Mouse (Mus musculus) liver, embryonic 11.5 days (tissue): ENCODE results near the gene Csrnp2. TPM values are rescaled to one million over a fixed set of nuclear protein-coding genes. Genes with fewer than 3 reads are reported as not detected.

Experiments
- ATAC-seq: fragments of 200-750 bp; cut with Nextera tagmentation; replicated peaks from 2 replicates; pipeline ENCODE4 v1.8.0; 2017; ENCODE audit warnings: moderate number of reproducible peaks, mild to moderate bottlenecking, moderate TSS enrichment, moderate library complexity; ENCODE audit not compliant: low FRiP score
- DNase-seq: peaks from one replicate; pipeline ENCODE4 v3.0.0-alpha.2; 2017; ENCODE audit warnings: low spot score
- H3K27ac ChIP-seq: fragments of 300-500 bp; sonication (generic); 2 replicates; pipeline ENCODE4 v1.5.1; 2014; ENCODE audit warnings: mild to moderate bottlenecking, low read depth, low read length, control low read depth
- H3K27me3 ChIP-seq: fragments of 300-500 bp; sonication (generic); replicated peaks from 2 replicates; pipeline ENCODE4 v1.6.1; 2014; ENCODE audit warnings: low read length, mixed read lengths; ENCODE audit not compliant: control insufficient read depth, insufficient read depth
- H3K36me3 ChIP-seq: fragments of 300-500 bp; sonication (generic); 2 replicates; pipeline ENCODE4 v1.6.1; 2014; ENCODE audit warnings: mild to moderate bottlenecking, low read length, moderate library complexity, mixed read lengths; ENCODE audit not compliant: control insufficient read depth, insufficient read depth
- H3K4me1 ChIP-seq: fragments of 300-500 bp; sonication (generic); replicated peaks from 2 replicates; pipeline ENCODE4 v1.6.1; 2014; ENCODE audit warnings: low read length, mixed read lengths; ENCODE audit not compliant: control insufficient read depth, insufficient read depth
- H3K4me2 ChIP-seq: fragments of 300-500 bp; sonication (generic); 2 replicates; pipeline ENCODE4 v1.6.1; 2014; ENCODE audit warnings: mild to moderate bottlenecking, control low read depth, moderate library complexity
- H3K4me3 ChIP-seq: fragments of 300-500 bp; sonication (generic); 2 replicates; pipeline ENCODE4 v1.5.1; 2014; ENCODE audit warnings: low read depth, low read length, control low read depth
- H3K9ac ChIP-seq: fragments of 300-500 bp; sonication (generic); 2 replicates; pipeline ENCODE4 v1.6.1; 2014; ENCODE audit warnings: low read depth, low read length, control low read depth
- H3K9me3 ChIP-seq: fragments of 300-500 bp; sonication (generic); 2 replicates; pipeline ENCODE4 v1.6.1; 2016; ENCODE audit warnings: low read length, inconsistent platforms, mixed read lengths; ENCODE audit not compliant: control insufficient read depth
- WGBS: fragments of 180-500 bp; shearing (Covaris S2); extraction: QIAGEN DNeasy Blood & Tissue Kit; methylation state at CpG from one replicate; pipeline ENCODE4 v1.1.7; 2014; 5-methylcytosine and 5-hydroxymethylcytosine counted together
- polyA plus RNA-seq: library from polyadenylated mRNA; unstranded; fragments of >200 nt; fragmentation: Nextera tagmentation; extraction: Ambion mirVana; gene quantifications from 2 replicates; pipeline ENCODE4 v1.2.1, GENCODE M21; 2014

Csrnp2 gene
- polyA plus RNA-seq, 1 experiment from 2014 or later, result 7.5 TPM

- H3K4me1 ChIP-seq, result peaks cover 20% of the 10 kb centered on the region
- H3K36me3 ChIP-seq, result peaks cover 13% of the 10 kb centered on the region; the same call in 1 of the 2 replicates
- DNase-seq, result peak; percentile 85
- H3K4me3 ChIP-seq, result peak within 1 kb of the TSS; percentile 80
- peak; percentile 90 for ATAC-seq
- H3K27me3 ChIP-seq, result no peaks in the 10 kb centered on the region
- whole genome bisulfite sequencing, result 2% methylated on average over 66 of the region's 84 CpGs
- H3K9me3 ChIP-seq, result no peaks in the 10 kb centered on the region
- peak within 1 kb of the TSS; percentile 80 for H3K27ac ChIP-seq
- H3K9ac ChIP-seq, result peak within 1 kb of the TSS; percentile 69
- peak within 1 kb of the TSS; percentile 90 for H3K4me2 ChIP-seq
Measured at GRCm38 (mm10) chr15:100468295-100469188, 26.7 kb downstream of the Csrnp2 start, which contains the start of gene Letmd1. Gene Letmd1 (plus strand): TSS chr15:100469023.

- Histone ChIP-seq H3K9ac (no peak overlapping the region), H3K4me1 (peaks cover 20% of the 10 kb centered on the region), H3K27ac (no peak overlapping the region), H3K27me3 (no peaks in the 10 kb centered on the region), H3K4me3 (peak overlapping the region; percentile 80), H3K4me2 (peak overlapping the region; percentile 90), H3K9me3 (no peaks in the 10 kb centered on the region), H3K36me3 (peaks cover 13% of the 10 kb centered on the region; the same call in 1 of the 2 replicates)
- ATAC-seq, result no peak
- 38% methylated on average over 7 of the region's 8 CpGs for WGBS
- DNase-seq, result no peak
Measured at GRCm38 (mm10) chr15:100467738-100468137, 27.6 kb downstream of the Csrnp2 start.

DNA sequence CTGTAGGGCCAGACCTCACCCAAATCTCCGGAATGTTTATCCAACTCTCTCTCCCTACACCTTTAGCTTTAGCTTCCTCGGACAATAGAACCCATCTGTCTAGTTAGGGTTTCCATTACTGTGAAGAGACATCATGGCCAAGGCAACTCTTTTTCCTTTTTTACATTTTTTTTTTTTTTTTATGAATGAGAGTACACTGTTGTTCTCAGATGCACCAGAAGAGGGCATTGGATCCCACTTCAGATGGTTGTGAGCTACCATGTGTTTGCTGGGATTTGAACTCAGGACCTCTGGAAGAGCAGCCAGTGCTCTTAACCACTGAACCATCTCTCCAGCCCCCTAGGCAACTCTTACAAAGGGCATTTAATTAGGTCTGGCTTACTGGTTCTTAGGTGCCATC, 29.9 kb downstream of the Csrnp2 start:
- H3K27me3 ChIP-seq, result no peaks in the 10 kb centered on the region
- 70% methylated on average over 2 of the region's 2 CpGs for WGBS
- ATAC-seq, result no peak

GRCm38 (mm10) chr15:100463712-100464111, 31.6 kb downstream of the Csrnp2 start:
- H3K4me2 ChIP-seq, result no peak overlapping the region
- no peak for DNase-seq
- H3K36me3 ChIP-seq, result no peaks in the 10 kb centered on the region
- no peak for ATAC-seq
- no peak overlapping the region for H3K9ac ChIP-seq
- H3K27me3 ChIP-seq, result no peaks in the 10 kb centered on the region
- H3K9me3 ChIP-seq, result no peaks in the 10 kb centered on the region
- no peak overlapping the region for H3K4me3 ChIP-seq
- no peak overlapping the region for H3K27ac ChIP-seq
- 22% methylated on average over 6 of the region's 6 CpGs for WGBS
- H3K4me1 ChIP-seq, result peaks cover 12% of the 10 kb centered on the region

More for the DNA sequence above, 29.9 kb downstream of the Csrnp2 start:
- Histone ChIP-seq H3K4me3 (no peak overlapping the region), H3K9ac (no peak overlapping the region), H3K9me3 (no peaks in the 10 kb centered on the region), H3K4me2 (no peak overlapping the region), H3K36me3 (no peaks in the 10 kb centered on the region), H3K4me1 (peaks cover 20% of the 10 kb centered on the region), H3K27ac (no peak overlapping the region)
- no peak for DNase-seq

GRCm38 (mm10) chr15:100462086-100462485, 33.2 kb downstream of the Csrnp2 start:
- Histone ChIP-seq H3K36me3 (no peaks in the 10 kb centered on the region), H3K9ac (no peak overlapping the region), H3K9me3 (no peaks in the 10 kb centered on the region), H3K27ac (no peak overlapping the region), H3K4me3 (no peak overlapping the region), H3K27me3 (no peaks in the 10 kb centered on the region), H3K4me1 (0 out of 2 replicates have a peak, but pooled peaks cover 2% of the 10 kb centered on the region), H3K4me2 (no peak overlapping the region)
- WGBS, result 82% methylated on average over 5 of the region's 5 CpGs
- DNase-seq (no peak), ATAC-seq (no peak)

DNA sequence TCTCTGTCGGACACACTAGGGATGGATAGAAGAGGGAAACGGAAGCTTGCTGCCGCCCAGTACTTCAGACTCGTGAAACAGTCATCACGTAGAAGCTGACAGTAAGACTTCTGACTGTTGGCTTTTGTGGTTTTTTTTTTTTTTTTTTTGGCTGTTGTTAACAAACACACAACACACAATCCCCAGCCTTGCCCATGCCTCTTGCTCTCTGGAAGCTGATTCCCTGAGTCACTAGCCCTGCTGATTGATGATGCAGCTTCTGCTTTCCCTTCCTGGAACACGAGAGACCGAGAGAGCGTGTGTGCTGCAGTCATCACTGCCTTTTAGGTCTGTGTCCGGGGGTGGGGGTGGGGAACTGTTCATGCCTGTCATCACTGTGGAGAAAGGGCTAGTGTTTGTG, 33.6 kb downstream of the Csrnp2 start:
- DNase-seq (no peak), ATAC-seq (no peak)
- Histone ChIP-seq H3K9ac (no peak overlapping the region), H3K4me3 (no peak overlapping the region), H3K27ac (no peak overlapping the region), H3K36me3 (no peaks in the 10 kb centered on the region), H3K9me3 (no peaks in the 10 kb centered on the region), H3K4me2 (no peak overlapping the region), H3K4me1 (0 out of 2 replicates have a peak, but pooled peaks cover 2% of the 10 kb centered on the region), H3K27me3 (no peaks in the 10 kb centered on the region)
- WGBS, result 53% methylated on average over 9 of the region's 9 CpGs

DNA sequence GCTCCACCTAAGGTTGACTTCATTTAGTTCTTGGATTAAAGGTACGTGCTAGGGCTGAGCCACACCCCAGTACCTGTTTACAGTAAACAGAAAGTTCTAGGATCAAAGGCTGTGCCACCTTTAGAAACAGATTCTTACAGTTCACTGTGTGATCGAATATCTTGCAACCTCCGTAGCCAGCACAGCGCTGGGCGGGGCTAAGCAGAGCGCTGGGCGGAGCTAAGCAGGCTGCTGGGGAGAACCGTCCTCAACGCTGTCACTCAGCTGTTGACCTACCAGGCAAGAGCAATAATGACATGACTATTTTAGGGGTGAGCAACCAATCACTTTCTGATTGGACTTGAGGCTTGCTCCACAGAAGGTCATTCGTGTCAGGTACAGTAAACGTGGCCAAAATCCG, 34.3 kb downstream of the Csrnp2 start:
- Histone ChIP-seq H3K9ac (no peak overlapping the region), H3K36me3 (no peaks in the 10 kb centered on the region), H3K4me2 (peak overlapping the region; percentile 59), H3K9me3 (no peaks in the 10 kb centered on the region), H3K4me3 (0 out of 2 replicates have a peak overlapping the region, but pooled peaks have one; percentile 7), H3K27ac (no peak overlapping the region), H3K27me3 (no peaks in the 10 kb centered on the region), H3K4me1 (0 out of 2 replicates have a peak, but pooled peaks cover 2% of the 10 kb centered on the region)
- no peak for DNase-seq
- 8% methylated on average over 12 of the region's 12 CpGs for WGBS
- peak; percentile 85 for ATAC-seq

- no peaks in the 10 kb centered on the region for H3K27me3 ChIP-seq
- no peak overlapping the region for H3K27ac ChIP-seq
- H3K4me2 ChIP-seq, result no peak overlapping the region; the same call in 1 of the 2 replicates
- ATAC-seq, result 0 out of 2 replicates have a peak, but pooled peaks have one; percentile 23
- WGBS, result 36% methylated on average over 10 of the region's 10 CpGs
- DNase-seq, result no peak
- H3K9ac ChIP-seq, result no peak overlapping the region
- no peaks in the 10 kb centered on the region for H3K36me3 ChIP-seq
- H3K4me3 ChIP-seq, result no peak overlapping the region
- H3K4me1 ChIP-seq, result 0 out of 2 replicates have a peak, but pooled peaks cover 2% of the 10 kb centered on the region
- no peaks in the 10 kb centered on the region for H3K9me3 ChIP-seq
Measured at GRCm38 (mm10) chr15:100458055-100458454, 37.2 kb downstream of the Csrnp2 start.
